Mouse (Mus musculus): ENCODE data around the gene Mn1.
A peak's percentile ranks its signal among the peaks of the same experiment; 100 is the strongest.

Gene Mn1

DNA sequence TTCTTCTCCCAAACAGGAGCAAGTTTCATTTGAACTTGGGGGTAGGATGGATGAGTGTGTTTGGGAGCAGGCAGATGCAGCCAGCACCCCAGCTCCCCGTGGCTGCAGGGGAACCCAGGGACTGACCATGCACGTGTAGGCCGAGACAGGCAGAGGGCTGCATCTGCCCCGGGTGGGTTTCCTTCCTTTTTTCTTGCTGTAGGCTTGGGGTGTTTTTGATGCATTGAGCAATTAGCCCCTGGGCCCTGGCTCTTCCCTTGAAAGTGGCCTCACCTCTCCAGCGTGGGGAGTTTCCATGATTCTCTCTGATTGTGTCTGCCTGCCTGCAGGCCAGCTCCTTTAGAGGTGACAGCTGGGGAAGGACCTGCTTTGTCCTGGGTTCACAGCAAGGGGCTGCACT is 15.7 kb downstream of the Mn1 start:
- no peak for DNase-seq (ENCODE audit: low read depth, low spot score)

DNA sequence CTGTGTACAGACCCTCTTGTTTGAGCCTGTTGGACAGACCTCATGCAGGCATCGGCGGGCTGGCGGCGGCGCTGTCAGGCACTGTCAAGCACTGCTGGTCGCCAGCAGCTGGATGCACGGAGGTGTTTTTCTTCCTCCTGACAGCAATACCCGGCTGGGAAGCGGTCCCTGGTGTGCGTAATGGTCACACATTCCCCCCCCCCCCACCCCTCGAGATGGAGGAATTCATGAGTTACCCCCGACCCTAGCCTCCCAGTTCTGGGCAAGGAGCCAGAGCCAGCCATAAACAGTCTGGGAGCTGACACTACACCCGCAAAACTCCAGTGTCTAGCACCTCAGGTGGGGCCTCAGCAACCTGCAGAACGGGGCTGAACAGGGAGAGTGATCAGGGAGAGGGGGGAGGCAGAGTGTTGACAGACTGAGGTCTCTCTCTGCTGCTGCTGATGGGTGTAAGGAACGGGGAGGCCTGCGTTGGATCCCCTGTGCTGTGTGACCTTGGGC is 17.2 kb downstream of the Mn1 start:
- no peak for DNase-seq (ENCODE audit: low read depth, low spot score)

DNA sequence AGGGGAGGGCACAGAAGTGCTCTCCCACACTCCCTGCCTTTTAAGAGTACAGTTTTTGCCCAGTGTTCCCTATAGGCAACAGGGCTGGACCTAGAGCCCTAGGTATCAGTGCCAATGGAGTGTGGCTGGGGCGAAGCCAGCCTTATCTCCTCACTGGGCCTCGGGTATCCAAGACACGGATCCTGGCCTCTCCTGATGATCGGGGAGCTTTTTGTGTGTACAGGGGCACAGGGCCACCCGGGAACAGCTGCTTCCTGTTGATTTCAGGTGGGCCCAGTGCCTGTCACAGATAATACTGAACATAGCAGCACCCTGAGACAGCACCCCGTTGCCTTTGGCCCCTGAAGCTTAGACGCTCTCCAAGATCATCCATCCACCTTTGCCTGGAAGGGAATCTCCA is 19.1 kb downstream of the Mn1 start:
- no peak for DNase-seq (ENCODE audit: low read depth, low spot score)

DNA sequence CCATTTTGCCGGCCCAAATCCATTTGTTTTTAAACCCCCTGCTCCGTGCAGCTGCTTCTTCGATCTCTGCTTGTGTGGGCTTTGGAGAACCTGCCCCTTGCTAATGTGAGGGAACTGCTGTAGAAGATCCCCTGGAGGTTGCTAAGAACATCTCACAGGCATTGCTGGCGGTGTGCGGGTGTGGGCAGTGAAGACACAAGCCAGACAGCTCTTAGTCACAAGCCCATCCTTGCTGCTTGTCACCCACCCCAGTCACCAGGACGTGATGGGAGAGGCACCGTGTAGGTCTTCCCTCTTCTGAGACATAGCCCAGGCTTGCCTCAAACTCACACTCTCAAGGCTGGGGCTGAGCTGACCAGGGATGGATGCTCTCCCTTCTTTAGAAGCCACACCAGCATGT is 20.0 kb downstream of the Mn1 start:
- no peak for DNase-seq (ENCODE audit: low read depth, low spot score)

DNA sequence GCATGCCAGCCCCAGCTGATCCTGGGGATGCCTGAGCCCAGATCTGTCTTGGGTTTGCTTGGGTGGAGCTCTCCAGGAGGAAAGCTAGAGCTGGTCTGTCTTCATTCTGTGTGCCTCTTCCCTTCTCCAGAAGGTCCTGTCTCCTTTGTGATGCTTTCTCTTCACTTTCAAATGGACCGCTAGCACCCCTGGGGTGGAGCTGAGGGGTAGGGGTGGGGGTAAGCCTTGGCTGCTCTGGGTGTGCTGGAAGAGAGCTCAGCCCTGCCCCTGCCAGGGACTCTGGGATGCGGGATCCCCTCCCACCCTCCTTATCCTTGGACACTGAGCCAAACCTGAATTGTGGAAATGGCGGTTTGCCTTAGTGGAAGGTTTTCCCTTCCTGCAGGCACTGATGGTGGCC is 21.2 kb downstream of the Mn1 start:
- peak; percentile 89 for DNase-seq (ENCODE audit: low read depth, low spot score)

DNA sequence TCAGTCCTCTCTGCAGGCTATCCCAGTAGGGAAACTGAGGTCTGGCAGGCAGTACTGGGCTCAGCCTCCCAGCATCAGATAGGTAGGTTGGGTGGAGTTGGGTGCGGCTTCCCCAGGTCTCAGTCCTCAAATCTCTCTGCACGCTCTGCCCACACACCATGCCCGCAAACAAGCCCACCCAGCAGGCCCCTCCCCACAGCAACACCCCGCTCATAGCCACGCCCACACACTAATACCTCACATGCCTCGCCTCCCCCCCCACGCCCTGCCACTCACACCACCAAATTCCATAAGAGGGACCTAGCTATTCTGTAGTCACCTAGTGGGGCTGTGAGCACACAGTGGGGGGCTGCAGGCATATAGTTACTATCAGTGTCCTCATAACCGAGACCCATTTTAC is 21.7 kb downstream of the Mn1 start:
- peak; percentile 74 for DNase-seq (ENCODE audit: low read depth, low spot score)

DNA sequence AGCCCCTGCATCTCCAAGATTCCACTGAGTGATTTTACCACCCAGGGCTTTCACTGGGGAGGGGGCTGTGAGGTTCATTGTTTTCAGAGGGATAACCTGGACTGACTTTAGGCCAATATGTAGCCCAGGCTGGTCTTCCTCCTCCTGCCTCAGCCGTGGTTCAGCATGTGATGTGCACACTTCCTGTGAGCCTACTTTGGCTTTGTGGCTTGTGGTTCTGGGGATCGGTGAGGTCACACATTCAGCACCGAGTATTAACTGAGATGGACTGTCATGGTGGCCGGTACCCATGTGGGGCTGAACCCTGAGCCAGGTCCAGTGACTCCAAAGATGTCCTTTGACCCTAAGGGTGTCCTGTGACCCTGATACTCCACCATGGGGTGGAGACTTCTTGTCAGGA is 23.1 kb downstream of the Mn1 start:
- DNase-seq (ENCODE audit: low read depth, low spot score), result no peak

DNA sequence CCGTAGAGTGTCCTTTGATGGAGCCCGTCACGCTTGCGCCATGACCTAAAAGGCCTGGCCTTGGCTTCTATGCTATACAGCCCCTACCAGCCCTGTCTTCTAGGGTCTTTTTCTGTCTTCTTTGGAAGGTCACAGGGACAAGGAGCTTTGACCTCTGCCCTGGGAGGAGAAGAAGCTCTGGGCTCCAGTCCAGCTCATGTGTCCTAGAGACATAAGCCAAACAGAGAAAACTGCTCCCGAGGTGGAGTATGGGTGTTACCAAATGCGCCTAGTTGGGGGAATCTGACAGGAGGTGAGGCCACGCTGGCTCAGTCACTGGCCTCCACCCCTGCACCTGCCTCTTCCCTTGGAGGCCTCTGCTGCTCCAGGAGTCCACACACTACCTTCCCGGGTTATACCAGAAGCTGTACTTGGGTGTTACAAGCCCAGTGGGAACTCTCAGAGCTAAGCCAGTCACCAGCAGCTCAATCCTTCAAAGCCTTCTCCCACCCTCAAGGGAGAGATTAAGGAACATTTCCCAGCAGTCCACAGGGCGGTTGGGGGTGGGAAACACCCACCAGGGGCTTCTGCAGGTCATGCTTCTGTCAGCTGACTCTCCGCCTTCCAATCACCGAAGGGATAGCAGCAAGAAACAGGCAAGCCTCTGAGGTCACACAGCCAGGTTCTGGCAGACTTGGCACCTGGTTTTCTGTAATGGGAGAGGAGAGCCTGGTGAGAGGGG is 25.1 kb downstream of the Mn1 start:
- DNase-seq (ENCODE audit: low read depth, low spot score), result peak; percentile 45

DNA sequence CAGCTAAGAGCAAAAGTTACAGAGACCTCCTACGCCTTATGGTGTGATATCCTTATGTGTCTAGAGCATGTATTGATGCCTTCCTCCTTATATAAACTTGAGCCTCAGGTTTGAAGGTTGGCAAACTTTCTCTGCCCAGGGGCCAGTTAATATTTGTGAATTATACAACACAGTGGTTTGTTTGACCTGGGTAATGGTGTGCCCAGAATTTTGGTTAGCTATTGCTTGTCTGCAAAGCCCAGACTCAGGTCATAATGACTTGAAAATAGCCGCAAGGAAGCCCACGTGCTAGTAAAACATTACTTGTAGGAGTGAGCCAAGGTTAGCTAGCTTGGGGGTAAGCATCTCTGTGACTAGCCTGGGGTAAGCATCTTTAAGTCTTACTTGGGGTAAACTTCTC is 26.5 kb downstream of the Mn1 start:
- DNase-seq (ENCODE audit: low read depth, low spot score), result no peak

DNA sequence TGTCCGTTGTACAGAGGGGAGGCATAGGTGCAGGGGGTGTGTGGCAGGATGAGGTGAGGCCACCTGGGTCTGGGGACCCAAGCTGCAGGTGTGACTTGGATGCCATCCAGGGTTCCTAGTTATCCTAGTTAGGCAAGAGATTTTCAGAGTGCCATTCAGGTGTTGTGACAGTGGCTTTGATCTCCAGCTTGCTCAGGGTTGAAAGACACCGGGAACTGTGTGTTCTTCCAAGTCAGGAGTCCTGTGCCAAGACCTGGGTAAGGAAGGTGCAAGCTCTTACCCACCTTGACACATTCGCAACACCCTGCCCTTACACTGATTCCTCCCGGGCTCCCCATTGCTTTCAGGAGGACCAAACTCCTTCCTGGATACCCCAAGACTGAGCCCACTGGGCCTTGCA is 27.2 kb downstream of the Mn1 start:
- no peak for DNase-seq (ENCODE audit: low read depth, low spot score)

DNA sequence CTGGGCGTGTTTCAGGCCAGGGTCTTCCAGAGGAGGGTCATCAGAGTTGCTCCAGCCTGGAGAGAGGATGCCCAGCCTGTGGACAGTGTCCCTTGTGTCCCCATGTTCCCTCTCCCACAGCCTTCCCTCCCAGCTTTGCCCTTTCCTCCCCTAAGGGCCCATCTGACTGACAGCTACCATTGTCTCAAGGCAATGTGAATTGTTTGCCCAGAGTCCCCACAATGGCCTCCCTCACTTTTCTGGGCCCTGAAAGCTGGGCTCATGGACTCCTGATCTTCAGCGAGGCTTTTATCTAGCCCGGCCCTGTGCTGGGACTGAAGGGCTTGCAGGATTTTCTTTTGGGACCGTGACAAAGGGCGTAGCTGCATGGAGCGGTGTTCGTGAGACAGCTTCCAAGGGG is 29.5 kb downstream of the Mn1 start:
- no peak for DNase-seq (ENCODE audit: low read depth, low spot score)

DNA sequence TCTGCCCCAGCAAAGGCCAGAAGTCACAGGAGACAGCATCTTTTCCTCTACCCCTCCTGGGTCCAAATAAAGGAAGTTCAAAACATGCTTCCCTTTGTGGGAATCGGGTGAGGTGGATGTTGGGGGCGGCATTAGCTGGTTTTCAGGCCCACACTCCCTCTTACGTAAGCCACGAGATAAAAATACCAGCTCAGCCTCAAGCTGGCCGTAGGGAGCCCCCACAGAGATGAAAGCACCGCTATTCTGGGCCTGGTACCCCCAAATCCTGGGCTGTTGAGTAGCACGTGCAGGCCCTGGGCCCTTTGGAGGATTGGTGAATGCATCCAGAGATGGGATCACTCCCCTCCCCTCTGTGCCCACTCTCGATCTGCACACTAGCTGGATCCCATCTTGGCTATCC is 32.5 kb downstream of the Mn1 start:
- no peak for DNase-seq (ENCODE audit: low read depth, low spot score)

DNA sequence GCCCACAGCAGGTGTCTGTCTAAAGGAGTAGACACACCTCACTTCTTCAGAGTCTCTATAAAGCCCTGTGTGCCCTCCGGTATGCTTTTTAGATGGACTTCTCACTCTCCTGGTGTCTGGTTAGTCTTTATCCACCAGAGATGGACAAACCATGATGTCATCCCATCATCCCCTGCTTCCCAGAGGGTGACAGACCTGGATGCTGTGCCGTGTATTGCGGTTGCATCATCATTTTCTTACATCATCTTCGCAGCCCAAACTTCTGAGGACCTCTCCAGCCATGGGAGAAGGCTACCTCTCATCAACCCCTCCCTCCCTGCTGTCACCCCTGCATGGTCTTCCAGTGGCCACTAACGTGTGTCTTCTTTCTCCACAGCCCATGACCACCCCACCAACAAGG is 37.1 kb downstream of the Mn1 start:
- DNase-seq (ENCODE audit: low read depth, low spot score), result no peak

DNA sequence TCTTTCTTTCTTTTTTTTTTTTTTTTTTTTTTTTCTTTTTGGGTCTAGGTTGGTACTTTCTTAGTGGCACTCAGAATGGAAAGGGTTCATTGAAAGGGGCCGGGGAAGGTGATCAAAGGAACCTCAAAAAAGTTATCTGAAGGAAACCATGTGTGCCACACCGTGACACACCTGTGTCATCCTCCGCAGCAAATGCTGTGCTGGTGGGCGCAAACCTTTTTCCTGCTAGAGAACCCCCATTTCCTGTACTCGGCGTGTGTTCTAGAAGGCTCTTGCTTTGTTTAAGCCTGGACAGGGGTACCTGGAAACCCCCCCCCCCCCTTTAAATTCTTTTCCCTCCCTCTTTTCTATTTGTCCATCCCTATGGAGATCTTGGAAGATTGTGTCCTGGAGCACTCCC is 37.7 kb downstream of the Mn1 start:
- no peak for DNase-seq (ENCODE audit: low read depth, low spot score)

DNA sequence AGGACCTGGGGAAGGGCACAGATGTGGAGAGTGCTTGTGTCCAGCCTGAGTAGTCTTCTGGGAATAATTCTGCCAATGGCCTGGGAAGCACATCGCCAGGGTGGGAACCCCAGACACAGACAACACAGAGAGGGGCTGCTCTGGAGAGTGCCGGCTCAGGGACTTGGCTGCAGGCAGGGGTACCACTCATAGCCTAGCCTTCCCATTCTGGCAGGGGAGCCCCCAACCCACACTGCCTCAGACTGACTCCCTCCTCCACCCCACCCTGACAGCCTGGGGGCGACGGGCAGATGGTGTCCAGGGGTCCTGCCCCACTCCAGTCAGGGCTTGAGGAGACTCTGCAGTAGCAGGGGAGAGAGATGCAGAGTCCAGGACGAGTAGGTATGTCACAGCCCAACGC is 41.5 kb downstream of the Mn1 start:
- DNase-seq (ENCODE audit: low read depth, low spot score), result no peak

DNA sequence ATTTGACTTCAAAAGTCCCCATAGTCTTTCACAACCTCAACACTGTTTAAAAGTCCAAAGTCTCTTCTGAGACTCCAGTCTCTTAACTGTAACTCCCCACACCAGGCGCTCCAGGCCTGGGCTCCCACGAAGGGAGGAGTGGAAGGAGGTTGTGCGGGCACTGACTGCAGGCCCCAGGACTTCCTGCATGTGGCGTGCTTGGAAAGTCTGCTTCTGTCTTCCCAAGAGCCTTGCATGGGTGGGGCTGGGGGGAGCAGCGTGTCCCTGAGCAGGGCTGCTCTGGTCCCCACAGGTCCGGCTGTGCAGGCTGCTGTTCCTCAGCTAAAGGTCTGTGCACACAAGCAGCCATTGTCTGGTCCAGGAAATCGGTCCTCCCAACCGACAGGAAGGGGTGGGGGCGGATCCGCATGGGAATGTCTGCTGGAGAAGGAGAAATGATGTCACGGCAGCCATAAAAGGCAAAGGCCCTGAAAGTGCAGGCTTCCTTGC is 48.7 kb downstream of the Mn1 start:
- DNase-seq (ENCODE audit: low read depth, low spot score), result peak; percentile 69

DNA sequence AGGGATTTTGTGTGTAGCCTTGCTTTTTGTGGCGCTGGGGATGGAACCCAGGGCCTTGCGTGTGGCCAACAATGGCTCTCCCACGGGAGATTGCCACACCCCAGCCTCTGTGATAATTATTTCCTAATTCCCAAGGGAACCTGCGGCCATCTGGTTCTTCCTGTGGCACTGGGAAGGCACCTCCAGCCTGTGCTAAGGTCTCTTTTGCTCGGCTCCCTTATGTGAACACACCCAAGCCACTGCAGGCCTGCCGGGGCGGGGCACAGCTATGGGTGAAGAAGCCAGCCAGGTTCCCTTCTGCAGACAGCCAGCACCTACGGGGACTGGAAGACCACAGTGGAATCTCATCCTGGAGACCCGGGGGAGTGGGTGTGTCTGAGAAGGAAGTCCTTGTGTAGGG is 49.3 kb downstream of the Mn1 start:
- peak; percentile 41 for DNase-seq (ENCODE audit: low read depth, low spot score)

DNA sequence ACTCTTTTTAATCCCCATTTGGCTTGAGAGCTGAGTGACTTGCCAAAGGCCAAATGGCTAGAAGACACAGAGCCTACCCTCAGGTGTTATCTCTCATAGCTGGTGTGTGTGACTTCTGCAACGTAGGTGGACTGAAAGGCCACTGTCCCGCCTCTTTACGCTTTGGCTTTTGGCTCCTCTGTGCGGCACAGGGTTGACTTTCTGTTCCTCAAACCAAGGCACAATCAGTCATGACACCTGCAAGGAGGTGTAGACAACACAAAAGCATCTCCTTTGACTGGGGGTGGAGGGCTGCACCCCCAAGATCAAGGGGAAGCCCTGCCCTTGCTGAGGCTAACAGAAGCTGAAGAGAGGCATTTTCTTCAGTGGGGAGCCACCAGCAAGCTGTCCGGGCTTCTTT is 50.5 kb downstream of the Mn1 start:
- no peak for DNase-seq (ENCODE audit: low read depth, low spot score)

DNA sequence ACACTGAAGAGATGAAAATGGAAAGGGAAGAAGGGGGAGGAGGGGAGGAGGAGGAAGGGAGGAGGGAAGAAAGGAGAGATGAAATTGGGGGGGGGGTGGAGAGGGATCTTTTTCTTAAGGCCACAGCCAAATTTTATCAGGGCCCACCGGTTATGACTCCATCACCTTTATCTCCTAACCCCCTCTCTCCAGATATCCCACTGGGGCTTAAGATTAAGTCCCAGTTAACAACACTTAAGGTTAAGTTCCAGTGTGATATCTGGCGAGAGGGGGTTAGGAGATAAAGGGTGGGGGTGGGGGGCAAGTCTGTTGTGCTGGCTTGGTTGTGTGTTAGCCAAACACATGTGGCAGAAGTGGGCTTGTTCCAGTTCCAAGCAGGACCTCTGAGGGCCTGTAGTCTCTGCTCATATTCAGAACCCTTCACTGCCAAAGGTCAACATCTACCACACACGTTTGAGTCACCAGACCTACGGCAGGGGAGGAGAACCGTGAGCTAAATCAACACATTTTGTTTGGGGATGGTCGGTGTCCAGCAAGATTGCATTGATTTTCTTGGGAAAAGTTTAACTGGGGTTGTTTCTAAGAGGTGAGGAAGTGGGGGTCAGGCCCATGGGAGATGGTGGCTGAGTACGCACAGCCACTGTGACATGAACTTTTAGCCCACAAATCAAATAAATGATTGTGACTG is 52.2 kb downstream of the Mn1 start:
- DNase-seq (ENCODE audit: low read depth, low spot score), result no peak

DNA sequence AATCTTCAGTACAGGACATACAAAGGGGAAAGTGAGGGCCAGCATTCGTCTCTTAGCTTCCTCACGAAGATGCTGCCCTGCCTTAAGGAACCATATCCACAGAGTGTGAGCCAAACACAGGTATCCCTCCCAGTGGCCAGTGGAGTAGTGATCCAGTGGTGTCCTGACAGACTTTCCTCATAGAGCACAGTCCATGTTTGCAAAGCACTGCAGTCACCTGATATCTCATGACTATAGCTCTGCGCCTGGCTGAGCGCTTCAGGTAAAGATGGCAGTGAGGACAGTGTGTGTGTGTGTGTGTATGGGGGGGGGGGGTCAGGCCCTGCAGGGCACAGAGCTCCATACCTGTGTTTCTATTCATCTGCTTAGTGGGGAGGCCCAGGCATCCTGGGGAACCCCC is 53.7 kb downstream of the Mn1 start:
- no peak for DNase-seq (ENCODE audit: low read depth, low spot score)

DNA sequence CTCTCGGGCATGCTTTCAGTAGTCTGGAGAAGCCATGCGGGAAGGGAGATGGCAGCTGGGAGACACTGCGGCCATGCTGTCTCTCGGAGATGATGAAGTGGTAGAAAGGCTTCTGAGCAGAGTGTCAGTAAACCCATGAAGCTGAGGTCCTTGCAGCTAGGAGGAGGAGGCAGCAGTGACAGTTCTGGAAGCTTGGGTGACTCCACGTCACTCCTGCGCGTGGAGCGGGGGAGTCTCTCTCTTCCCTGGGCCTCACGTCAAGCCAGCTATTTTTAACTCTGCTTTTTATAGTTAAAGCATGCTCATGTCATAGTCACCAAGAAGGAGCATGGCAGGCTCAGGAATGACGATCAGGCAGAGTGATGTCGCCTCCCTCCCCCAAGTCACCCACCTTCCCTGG is 56.3 kb downstream of the Mn1 start:
- no peak for DNase-seq (ENCODE audit: low read depth, low spot score)

DNA sequence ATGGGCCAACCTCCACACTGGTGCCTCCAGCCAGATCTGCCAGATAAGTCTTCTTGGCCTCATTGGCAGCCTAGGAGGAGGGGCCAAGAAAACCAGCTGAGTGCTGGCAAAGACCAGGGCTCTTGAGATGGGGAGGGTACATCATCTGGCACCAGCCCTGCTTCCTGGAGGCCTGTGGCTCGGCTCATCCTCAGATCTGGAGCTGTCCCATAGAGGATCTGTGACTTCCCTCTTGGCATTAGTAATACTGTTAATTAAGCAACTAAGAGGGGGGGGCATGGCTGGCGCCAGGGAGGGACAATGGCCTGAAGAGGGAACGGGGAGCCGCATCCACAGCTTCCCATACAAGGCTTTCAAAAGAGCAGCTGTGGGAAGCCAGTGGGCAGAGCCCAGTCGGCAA is 58.6 kb downstream of the Mn1 start:
- no peak for DNase-seq (ENCODE audit: low read depth, low spot score)

DNA sequence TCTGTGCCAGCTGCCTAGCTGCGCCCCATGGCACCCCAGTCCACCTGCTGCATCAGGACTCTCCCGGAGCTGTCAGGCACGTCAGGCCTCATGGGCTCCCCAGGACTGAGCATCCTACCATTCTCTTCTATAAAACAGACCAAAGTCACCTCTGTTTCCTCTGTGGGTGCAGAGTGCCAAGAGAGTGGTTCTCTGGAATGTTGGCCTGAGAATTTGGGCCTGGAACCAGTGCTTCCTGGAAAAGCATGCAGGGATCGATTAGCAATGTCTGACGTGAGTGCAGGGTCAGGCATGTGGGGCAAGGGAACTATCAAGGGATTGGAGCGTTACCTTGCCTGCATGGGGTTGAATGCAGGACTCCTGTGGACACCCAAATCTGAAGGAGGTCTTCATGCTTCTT is 59.0 kb downstream of the Mn1 start:
- peak; percentile 12 for DNase-seq (ENCODE audit: low read depth, low spot score)

All from ES-CJ7 (cell line).